Mouse (Mus musculus) T-helper 17 cell (primary cell): ENCODE results near the gene Phlda1.
"Not testable (repeated sequence)": the region's sequence is repeated elsewhere in the genome, so short reads cannot be mapped to it uniquely, and the experiment has no call there.

ENCODE experiments used
- in situ Hi-C, 2 experiments: fragments of 300-600 bp; cut with MboI, MseI; formaldehyde crosslinking; loops; 1 replicate in 1 of 2; 2 replicates in 1 of 2; pipeline ENCODE4 v1.15.1; 2025; ENCODE audit warnings: high pct_unique_total_duplicates in 2 of 2

The Phlda1 gene

DNA sequence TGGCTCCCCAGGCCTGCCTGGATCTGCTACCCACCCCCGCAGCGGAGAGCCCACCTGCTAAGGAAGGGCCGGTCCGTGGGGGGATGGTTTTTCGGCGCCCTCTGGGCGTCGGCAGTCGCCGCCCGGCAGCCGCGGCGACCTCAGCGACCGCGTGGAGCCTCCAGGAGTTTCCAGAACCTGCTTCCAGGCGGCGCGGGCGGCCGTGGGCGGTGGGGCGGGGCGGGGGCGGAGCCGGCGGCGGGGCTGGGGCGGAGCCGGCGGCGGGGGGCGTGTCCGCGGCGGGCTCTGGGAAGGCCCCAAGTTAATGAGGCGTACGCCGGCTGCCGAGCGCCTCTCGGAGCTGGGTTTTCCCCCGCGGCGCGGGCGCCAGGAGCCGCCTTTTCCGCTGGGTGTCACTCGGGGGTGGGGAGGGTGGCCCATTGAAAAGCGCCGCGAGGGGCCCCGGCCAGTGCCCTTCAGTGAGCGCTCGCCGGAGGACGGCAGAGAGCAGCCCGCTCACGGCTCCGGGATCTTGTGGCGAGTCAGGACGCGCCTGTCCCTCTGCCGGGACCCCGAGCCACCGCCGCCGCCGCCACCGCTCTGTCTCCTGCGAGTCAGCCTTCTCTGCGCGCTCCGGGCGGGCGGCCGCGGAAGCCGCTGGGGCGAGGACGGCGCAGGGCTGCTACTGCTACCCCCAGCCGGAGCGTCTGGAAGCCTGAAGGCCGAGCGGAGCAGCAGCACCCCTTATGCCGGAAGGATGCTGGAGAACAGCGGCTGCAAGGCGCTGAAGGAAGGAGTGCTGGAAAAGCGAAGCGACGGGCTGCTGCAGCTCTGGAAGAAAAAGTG is at the start of gene Phlda1:
Gene Phlda1 (plus strand): TSS at position 186 of the 825 bp plus-strand sequence.
- in situ Hi-C loops = loop anchor here (5.0 to 10.0 kb wide), 6 partner anchors 71 to 461 kb away; no protein-coding TSS in a partner anchor

DNA sequence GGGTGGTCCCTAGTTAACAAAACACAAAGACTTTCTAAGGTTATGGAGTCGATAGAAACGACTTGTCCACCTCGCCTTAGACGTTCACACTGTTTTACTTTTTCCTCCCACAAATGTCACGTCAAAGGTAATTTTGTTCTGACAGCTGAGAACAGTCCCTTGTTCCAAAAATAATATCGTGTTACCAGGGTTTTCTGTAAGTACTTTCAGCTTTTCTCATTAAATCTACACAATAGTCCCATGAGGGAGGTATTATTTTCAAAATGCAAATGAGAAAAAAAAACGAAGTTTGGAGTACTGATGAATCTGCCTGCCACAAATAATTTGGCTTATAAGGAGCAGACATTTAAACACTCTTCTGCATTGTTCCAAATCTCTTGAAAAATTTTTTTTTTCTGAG is 48.0 kb upstream of the Phlda1 start:
- in situ Hi-C loops = loop anchor here in 1 of 2 experiments (10.0 kb wide), 1 partner anchor 1347 kb away; no protein-coding TSS in a partner anchor

DNA sequence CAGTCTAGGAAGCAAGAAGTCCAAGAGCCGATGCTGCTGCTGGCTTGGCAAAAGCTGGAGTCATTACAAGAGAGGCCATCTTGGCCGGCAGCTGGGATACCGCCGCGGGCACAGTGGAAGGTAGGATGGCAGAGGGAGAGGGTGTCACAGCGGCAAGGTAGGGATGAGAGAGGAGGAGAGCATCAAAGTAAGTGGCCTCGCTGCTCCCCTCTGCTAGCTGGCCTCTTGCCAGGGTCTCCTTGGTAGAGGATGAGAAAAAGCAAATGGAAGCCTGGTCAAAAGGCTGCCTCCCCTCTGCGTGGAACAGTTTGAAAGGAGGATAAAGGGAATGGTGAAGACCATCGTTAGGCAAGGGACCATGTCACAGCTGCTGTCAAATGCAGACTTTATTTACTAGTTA is 47.0 kb upstream of the Phlda1 start:
- in situ Hi-C loops = loop anchor here in 1 of 2 experiments (10.0 kb wide), 1 partner anchor 1346 kb away; no protein-coding TSS in a partner anchor

DNA sequence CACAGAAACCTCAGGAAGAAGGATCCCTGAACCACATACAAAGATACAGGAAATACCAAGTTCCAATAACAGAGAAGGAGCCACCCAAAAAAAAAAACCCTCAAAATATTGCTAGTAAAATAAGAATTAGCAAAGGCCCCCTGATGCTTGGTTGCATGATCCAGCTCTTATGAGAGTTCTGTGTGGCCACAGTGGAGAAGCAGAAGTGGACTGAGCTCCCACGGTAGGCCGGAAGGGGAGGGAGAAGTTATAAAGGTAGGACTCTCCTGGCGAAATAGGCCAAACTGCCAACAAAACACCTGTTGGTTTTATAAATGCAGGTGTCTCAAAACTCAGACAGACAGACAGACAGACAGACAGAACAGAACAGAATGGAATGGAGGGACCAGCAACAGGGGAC is 46.2 kb upstream of the Phlda1 start:
- in situ Hi-C loops = loop anchor here in 1 of 2 experiments (10.0 kb wide), 1 partner anchor 1345 kb away; no protein-coding TSS in a partner anchor

DNA sequence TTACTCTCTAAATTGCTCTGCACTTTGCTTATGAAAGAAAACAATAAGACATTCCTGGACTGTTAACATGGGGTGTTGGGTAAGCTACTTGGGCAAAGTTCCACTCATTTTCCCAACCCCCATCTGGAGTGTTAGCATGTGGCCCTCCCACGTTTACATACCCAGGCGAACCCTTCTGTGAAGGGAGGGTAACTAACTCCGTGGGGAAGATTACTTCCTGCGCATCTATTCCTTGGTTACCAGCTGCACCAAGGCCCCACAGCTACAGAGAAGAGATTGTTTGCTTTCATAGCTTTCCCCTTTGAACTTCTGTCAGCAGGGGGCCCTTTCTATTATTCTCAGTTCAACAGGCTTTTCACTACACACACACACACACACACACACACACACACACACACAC is 45.7 kb upstream of the Phlda1 start:
- in situ Hi-C loops = no loop called here

DNA sequence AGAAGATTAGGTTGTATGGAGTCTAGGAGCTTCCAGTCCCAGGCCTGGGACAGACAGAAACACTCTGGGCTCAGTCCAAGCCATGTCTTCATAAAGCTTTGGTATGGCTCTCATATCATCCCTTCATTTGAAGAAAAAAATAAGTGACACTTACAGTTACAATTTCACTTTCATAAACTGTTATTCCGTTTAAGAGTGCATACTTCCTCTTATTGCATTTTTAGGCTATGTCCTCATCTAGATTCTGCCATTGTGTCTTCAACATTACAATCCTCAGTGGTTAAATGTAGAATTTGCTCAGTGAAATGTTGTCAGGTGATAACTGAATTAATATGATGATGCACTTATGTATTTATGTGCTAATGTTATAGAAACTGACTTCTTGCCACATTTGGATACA is 41.3 kb upstream of the Phlda1 start:
- in situ Hi-C loops = loop anchor here in 1 of 2 experiments (5.0 kb wide), 1 partner anchor 163 kb away; no protein-coding TSS in a partner anchor

DNA sequence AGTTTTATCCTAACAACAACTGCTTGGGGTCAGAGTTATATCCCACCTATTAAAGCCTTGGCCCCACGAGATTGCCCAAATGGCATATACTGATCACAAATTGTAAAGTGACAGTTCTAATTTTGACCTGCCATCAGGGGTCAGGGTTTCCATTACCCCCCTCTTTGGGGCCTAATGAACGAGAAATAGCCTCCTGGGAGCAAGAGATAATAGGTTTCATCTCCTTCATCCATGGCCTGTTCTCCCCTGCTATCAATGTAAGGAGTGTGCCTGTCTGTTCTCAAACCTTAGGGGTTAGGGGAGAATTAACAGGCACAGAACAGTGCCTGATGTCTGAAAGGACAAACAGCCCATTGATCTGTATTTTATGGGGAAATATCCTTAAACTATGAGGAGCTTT is 40.7 kb upstream of the Phlda1 start:
- in situ Hi-C loops = loop anchor here in 1 of 2 experiments (5.0 kb wide), 1 partner anchor 163 kb away; no protein-coding TSS in a partner anchor

DNA sequence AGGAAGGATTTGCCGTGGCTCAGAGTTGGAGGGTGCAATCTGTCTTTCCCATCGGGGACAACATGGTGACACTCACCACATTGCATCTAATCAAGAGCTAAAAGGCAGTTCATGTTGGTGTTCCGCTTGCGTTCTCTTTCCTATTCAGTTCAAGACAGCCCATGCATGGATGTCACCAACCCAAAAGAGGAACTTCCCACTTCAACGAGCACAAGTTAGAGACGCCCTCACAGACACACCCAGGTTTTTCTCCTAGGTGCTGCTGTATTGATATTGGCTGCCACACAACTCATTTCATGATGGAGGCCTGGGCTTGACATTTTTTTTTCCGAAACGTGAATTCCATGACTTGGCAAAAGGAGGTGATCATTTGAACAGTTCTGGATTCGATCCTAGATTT is 34.9 kb upstream of the Phlda1 start:
- in situ Hi-C loops = loop anchor here in 1 of 2 experiments (10.0 kb wide), 1 partner anchor 166 kb away; no protein-coding TSS in a partner anchor

DNA sequence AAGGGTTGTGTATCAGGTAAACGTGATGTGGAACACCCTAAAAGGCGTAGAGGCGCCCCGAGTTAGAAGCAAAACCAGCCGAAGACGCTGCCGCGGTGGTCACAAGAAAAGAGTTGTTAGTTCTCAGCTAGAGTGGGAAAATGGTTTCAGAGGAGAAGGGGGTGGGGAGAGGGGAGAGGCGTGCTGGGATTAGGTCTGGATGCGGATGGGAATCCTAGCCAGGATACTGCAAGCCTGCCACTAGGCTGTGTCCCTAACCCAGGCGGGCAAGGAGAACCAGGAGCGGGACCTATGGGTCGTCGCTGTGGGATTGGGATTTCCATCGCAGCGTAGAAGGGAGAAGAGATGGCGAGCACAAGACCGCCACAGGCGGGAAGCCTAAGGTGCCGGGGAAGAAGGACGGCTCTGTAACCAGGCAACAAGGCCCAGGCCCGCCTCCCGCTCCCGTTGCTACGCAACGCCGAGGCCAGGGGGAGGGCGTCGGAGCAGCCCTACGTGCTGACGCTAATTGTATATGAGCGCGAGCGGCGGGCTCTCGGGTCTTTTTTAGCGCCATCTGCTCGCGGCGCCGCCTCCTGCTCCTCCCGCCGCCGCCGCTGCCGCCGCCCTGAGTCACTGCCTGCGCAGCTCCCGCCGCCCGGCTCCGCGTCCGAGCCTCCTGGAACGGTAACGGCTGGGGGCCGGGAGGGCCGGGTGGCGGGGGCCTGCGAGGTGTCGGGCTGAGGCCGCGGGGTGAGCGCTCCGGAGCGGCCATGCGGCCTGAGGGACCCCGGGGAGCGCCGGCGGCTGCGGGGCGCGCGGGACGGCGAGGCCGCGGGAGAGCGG is 33.2 kb upstream of the Phlda1 start, which contains the start of gene Nap1l1:
Gene Nap1l1 (plus strand): TSS at position 538 of the 825 bp plus-strand sequence.
- in situ Hi-C loops = loop anchor here in 1 of 2 experiments (10.0 kb wide), 1 partner anchor 168 kb away; no protein-coding TSS in a partner anchor

DNA sequence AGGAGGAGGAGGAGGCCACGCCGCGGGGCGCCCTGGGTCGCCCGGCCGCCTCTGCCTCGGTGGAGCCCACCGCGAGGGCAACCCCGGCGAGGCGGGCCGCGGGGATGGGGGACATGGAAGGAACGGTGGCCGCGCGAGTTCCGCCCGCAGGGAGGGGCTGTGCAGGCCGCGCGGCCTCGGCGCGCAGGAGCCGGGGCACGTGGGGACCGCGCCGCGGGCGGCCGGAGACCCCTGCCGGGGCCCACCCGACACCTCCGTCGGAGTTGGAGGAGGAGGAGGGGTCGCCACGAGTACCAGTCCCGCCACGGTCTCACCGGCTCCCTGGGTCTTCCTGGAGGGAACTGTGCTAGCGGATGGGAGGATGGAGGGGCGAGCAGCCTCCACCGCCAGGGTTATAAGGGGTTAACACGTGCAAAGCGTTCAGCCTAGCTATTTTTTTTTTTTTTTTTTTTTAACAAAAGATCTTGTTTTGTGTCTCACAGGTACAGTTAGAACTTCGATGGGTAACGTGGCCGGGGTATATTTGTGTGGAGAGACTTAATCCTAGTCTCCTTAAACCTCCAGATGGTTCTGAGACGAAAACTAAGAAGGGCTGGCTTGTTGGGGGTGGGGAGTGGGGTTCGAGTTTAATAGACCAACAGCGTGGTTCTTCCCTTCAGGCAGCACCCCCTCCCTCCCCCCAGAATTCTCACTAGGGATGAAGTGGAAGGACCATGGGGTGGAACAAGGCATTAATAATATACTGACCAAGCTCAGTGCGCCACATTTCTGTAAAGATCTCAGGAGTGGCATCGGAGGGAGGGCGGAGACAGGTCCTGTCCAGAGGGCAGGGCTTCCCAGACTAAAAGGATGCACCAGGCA is 32.3 kb upstream of the Phlda1 start:
- in situ Hi-C loops = loop anchor here in 1 of 2 experiments (10.0 kb wide), 1 partner anchor 169 kb away; no protein-coding TSS in a partner anchor

DNA sequence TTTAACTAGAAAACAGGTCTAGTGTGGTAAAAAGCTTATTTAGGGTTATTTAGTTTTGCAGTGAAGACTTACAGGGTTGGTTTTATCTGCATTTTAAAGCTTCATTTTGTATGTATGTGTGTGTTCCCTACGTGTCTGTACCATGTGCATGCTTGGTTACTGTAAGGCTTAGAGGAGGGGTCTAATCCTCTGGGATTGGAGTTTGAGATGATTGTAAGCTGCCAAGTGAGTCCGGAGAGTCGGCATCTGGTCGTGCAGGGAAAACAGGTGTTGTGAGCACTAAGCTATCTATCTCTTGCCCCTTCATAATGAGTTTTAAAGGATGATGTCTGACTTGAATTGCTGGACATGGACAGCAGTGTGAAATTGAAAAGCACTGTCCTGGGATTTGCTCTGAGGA is 29.8 kb upstream of the Phlda1 start:
- in situ Hi-C loops = loop anchor here (5.0 to 10.0 kb wide), 2 partner anchors 172 to 459 kb away; no protein-coding TSS in a partner anchor

DNA sequence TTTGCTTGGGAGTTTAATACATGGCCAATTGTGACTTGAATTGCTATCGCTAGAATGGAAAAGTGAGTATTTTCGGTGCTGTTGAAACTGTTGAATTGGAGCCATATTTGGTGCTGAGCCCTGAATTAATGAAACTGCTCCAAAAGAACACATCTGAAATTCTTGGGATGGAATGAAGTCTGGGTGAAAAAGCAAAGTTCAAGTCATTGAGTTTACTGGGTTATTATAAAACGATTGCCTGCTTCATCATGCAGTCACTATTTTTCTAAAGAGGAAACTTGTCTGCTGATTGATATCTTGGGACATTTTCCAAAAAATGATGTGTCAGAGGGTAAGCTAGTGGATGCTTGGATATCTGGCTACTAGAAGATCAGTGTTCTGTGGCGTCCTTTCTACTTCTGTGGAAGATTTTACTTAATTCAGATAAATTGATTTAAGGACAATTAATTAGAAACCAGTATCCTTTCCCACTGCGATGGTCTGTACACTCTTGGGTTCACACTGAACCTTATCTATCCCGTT is 29.0 kb upstream of the Phlda1 start:
- in situ Hi-C loops = loop anchor here (5.0 to 10.0 kb wide), 2 partner anchors 172 to 460 kb away; no protein-coding TSS in a partner anchor

DNA sequence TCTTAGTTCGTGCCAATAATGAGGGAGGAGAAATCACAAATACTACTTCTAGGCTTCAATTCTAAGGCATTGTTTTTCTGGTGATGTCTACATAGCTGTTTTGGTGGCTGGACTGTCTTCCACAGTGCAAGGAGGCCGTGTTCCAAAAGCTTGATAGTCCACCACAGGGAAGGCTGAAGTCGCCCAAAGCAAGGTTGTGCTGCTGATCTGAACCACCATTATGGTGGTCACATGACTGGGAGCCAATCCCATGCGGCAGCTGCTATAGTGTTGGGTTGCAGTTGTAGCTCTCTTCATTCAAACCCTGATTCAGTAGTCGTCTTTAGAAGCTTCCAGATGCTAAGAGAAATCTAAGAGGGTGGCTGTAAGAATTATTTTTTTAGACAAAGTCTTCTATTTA is 26.5 kb upstream of the Phlda1 start:
- in situ Hi-C loops = loop anchor here (5.0 to 10.0 kb wide), 2 partner anchors 175 to 462 kb away; no protein-coding TSS in a partner anchor

DNA sequence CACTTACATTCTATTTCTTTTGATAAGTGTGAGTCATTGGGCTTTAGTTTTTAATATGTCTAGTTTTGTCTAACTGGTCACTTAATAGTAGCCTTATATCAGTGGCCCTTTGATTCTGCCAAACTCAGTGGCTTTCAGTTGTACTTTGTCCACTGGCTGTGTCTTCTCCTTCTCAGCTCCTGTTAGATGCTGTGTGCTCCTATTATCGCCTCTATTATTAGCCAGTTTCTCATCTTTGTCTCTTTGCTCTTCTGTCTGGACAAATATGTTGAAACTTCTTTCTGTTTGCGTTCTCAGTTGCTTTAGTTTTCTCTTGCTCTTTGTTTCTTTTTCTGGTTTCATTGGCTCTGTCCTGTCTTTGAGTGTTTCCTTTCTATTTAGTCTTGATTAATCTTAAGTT is 23.4 kb upstream of the Phlda1 start:
- in situ Hi-C loops = loop anchor here in 1 of 2 experiments (10.0 kb wide), 1 partner anchor 258 kb away; no protein-coding TSS in a partner anchor

DNA sequence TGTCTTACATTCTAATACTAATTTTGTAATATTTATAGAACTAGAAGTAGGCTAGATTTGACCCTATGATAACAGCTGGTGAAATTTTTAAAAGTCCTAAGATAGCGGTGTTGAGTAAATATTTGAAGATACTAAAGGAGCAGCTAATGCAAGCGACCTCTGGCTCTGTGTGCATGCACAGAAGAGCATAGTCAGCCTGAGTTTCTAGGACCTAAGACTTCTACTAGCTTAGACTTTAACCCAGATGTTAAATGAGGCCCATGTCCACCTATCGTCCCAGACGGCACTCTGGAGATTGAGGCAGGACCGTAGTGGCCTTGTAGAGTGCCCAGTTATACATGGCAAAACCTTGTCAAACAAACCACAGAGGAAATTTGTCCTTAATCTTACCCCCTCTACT is 22.0 kb upstream of the Phlda1 start:
- in situ Hi-C loops = loop anchor here in 1 of 2 experiments (10.0 kb wide), 1 partner anchor 259 kb away; no protein-coding TSS in a partner anchor

DNA sequence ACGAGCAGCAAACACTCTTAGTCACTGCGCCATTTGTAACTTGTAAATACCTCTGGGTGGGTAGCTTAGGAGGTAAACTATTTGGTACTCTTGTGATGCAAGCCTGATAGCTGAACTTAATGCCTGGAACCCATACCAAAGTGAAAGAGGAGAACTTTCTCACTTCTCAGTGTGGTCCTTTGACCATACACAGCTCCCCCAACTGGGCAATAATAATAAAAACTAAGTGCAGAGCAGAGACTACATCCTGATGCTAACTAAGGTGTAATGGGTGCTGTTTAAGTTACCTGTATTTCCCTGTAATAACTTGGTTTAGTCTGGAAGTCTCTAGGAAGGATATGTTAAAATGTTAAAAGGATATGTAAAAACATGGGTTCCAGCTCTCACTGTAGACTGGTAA is 17.3 kb upstream of the Phlda1 start:
- in situ Hi-C loops = loop anchor here in 1 of 2 experiments (5.0 to 10.0 kb wide), 2 partner anchors 191 to 264 kb away; partner anchors contain the start of gene Bbs10

DNA sequence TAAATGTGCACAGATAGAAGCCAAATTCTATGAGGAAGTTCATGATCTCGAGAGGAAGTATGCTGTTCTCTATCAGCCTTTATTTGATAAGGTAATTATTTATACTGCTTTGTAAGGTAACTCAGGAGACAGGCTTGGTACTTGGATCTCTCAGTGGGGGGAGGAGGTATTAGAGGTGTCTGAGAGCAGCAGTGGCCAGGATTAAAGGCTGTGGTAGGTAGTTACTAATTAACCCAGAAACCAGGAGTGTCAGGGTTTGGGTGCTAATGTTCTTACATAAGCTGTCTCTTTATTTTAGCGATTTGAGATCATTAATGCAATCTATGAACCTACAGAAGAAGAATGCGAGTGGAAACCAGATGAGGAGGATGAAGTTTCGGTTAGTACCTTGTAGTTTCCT is 16.0 kb upstream of the Phlda1 start:
- in situ Hi-C loops = not testable (repeated sequence)

DNA sequence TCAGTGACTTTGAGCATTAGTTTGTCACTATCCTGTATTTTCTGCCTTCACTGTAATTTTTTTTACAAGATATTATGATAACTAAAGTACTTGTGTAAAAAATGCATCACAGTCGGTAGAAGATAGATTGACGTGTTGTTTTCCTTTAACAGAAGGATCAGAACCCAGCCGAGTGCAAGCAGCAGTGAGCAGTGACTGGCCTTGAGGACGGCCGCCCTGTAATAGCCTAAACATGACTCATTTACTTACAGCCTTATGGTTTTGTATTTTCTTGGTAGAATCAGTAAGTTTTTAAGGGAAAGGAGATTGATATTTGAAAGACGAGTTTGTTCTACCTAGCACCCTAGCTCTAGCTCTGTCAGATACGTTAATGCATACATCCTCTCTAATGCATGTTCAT is 10.2 kb upstream of the Phlda1 start:
- in situ Hi-C loops = no loop called here

DNA sequence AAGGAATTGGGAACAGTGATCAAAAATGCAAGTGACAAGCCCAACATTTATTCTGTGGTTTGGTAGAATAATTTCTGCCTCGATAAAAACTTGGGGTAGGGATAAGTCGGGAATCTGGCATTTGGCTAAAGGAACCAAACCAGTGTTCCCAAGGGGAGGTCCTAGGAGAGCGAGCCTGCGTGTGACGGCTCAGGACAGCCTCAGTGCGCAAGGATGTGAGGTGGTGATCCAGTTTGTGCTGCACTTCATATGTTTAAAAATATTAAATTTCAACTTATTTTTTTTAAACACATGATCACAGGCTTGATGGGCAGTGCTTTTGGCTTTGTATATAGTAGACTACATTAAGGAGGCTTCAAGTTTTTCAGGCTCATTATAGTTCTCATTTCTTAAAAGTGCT is 6.2 kb upstream of the Phlda1 start:
- in situ Hi-C loops = loop anchor here in 1 of 2 experiments (5.0 to 10.0 kb wide), 2 partner anchors 427 to 455 kb away; no protein-coding TSS in a partner anchor

DNA sequence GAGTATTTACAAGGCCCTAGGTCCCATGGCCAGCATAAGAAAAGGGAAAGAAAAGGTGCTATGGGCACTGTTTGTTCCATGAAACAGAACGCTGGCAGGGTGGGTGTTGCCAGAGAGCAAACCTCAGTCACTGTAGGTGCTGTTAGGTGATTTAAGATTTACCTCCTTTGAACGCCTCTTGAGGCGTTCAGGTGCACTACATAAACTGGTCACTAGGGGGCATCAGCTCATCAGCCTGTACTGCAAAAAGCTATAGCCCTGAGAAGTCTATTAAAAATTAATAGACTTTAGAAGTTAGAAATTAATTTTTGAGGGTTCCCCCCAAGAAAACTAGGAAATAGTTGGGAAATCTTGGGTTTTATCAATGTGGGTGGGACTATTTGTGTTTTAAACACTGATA is 3.0 kb upstream of the Phlda1 start:
- in situ Hi-C loops = loop anchor here in 1 of 2 experiments (5.0 to 10.0 kb wide), 2 partner anchors 424 to 452 kb away; no protein-coding TSS in a partner anchor
